Mouse (Mus musculus): Measurements from ENCODE around the gene Dnajc17. TPM values are rescaled to one million over a fixed set of nuclear protein-coding genes. Genes with fewer than 3 reads are reported as not detected.

The Dnajc17 gene
- polyA plus RNA-seq, 1 experiment from 2014 or later, result 19.4 TPM

- Histone ChIP-seq H3K27me3 (ENCODE audit: control insufficient read depth, insufficient read depth, low read length) (0 out of 2 replicates have a peak, but pooled peaks cover 4% of the 10 kb centered on the region), H3K9me3 (ENCODE audit: control insufficient read depth, low read length) (no peaks in the 10 kb centered on the region), H3K9ac (ENCODE audit: low read length) (no peak overlapping the region), H3K4me2 (ENCODE audit: low read depth) (no peak overlapping the region), H3K4me3 (ENCODE audit: low read depth, low read length) (no peak overlapping the region), H3K4me1 (ENCODE audit: control insufficient read depth, insufficient read depth, low read length) (no peaks in the 10 kb centered on the region), H3K36me3 (ENCODE audit: control insufficient read depth, insufficient read depth, low read length) (no peaks in the 10 kb centered on the region), H3K27ac (ENCODE audit: low read depth, low read length) (no peak overlapping the region)
- ATAC-seq (ENCODE audit: insufficient read depth, low FRiP score, low TSS enrichment) (no peak), DNase-seq (ENCODE audit: low spot score) (no peak)
- 33% methylated on average over 2 of the region's 2 CpGs for WGBS
Observed at GRCm38 (mm10) chr2:119161247-119161646, 47.3 kb downstream of the Dnajc17 start.

DNA sequence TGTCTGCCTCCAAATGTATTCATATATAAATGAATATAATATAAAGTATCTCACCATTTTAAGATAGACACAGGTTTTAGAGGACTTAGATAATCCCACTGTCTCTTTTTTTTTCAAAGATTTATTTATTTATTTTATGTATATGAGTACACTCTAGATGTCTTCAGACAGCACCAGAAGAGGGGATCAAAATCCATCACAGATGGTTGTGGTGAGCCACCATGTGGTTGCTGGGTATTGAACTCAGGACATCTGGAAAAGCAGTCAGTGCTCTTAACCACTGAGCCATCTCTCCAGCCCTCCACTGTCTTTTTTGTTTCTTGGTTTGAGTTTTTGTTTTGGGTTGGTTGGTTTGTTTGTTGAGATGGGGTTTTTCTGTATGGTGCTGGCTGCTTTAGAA is 50.8 kb downstream of the Dnajc17 start:
- Histone ChIP-seq H3K9me3 (ENCODE audit: control insufficient read depth, low read length) (no peaks in the 10 kb centered on the region), H3K4me1 (ENCODE audit: control insufficient read depth, insufficient read depth, low read length) (peaks cover 8% of the 10 kb centered on the region; the same call in 1 of the 2 replicates), H3K27me3 (ENCODE audit: control insufficient read depth, insufficient read depth, low read length) (no peaks in the 10 kb centered on the region), H3K4me2 (ENCODE audit: low read depth) (no peak overlapping the region), H3K9ac (ENCODE audit: low read length) (no peak overlapping the region), H3K27ac (ENCODE audit: low read depth, low read length) (no peak overlapping the region), H3K36me3 (ENCODE audit: control insufficient read depth, insufficient read depth, low read length) (no peaks in the 10 kb centered on the region; the same call in 1 of the 2 replicates), H3K4me3 (ENCODE audit: low read depth, low read length) (no peak overlapping the region)
- ATAC-seq (ENCODE audit: insufficient read depth, low FRiP score, low TSS enrichment) (no peak), DNase-seq (ENCODE audit: low spot score) (no peak)

- WGBS, result under 1% methylated on average over 57 of the region's 57 CpGs
- ATAC-seq (ENCODE audit: insufficient read depth, low FRiP score, low TSS enrichment) (peak; percentile 93), DNase-seq (ENCODE audit: low spot score) (peak; percentile 96)
- Histone ChIP-seq H3K9me3 (ENCODE audit: control insufficient read depth, low read length) (no peaks in the 10 kb centered on the region), H3K27me3 (ENCODE audit: control insufficient read depth, insufficient read depth, low read length) (no peaks in the 10 kb centered on the region), H3K36me3 (ENCODE audit: control insufficient read depth, insufficient read depth, low read length) (no peaks in the 10 kb centered on the region; the same call in 1 of the 2 replicates), H3K4me3 (ENCODE audit: low read depth, low read length) (peak within 1 kb of the TSS; percentile 80), H3K4me1 (ENCODE audit: control insufficient read depth, insufficient read depth, low read length) (peaks cover 8% of the 10 kb centered on the region; the same call in 1 of the 2 replicates), H3K27ac (ENCODE audit: low read depth, low read length) (no peak within 1 kb of the TSS), H3K9ac (ENCODE audit: low read length) (peak within 1 kb of the TSS; percentile 75), H3K4me2 (ENCODE audit: low read depth) (peak within 1 kb of the TSS; percentile 62)
Observed at GRCm38 (mm10) chr2:119156681-119157572, 51.7 kb downstream of the Dnajc17 start, which contains the start of gene Rmdn3. Gene Rmdn3 (minus strand): TSS chr2:119157034.

DNA sequence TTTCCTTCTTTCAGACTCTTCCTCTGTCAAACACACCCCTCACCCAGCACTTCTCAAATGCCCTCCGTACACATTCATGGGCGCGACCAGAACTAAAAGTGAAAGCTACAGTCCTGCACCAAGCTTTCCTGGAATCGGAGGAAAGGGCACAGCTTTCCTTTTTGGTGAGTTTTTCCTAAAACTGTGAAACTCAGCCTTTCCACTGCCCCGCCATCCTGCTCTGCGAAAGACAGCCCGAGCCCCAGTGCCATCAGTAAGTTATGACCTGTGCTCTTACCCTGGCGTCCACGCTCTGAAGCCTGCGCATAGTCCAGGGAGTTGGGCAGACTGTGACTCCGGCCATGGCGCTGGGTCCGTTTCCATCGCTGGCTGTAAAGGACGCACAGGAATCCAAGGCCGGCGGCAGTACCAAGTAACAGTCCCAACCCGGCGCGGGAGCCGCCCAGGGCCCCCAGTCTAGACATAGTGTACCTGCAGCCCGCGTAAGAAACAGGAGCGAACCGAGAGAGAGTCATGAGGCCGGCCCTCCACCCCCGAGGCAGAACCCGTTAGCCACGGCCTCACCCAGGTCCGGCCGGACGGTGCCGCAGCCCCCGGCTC is 52.4 kb downstream of the Dnajc17 start:
- DNase-seq (ENCODE audit: low spot score), result no peak
- Histone ChIP-seq H3K9ac (ENCODE audit: low read length) (peak overlapping the region; percentile 75), H3K4me3 (ENCODE audit: low read depth, low read length) (peak overlapping the region; percentile 80), H3K9me3 (ENCODE audit: control insufficient read depth, low read length) (no peaks in the 10 kb centered on the region), H3K36me3 (ENCODE audit: control insufficient read depth, insufficient read depth, low read length) (no peaks in the 10 kb centered on the region; the same call in 1 of the 2 replicates), H3K27me3 (ENCODE audit: control insufficient read depth, insufficient read depth, low read length) (no peaks in the 10 kb centered on the region), H3K27ac (ENCODE audit: low read depth, low read length) (no peak overlapping the region), H3K4me1 (ENCODE audit: control insufficient read depth, insufficient read depth, low read length) (peaks cover 8% of the 10 kb centered on the region; the same call in 1 of the 2 replicates), H3K4me2 (ENCODE audit: low read depth) (peak overlapping the region; percentile 62)
- peak; percentile 60 for ATAC-seq (ENCODE audit: insufficient read depth, low FRiP score, low TSS enrichment)
- 7% methylated on average over 33 of the region's 34 CpGs for WGBS

DNA sequence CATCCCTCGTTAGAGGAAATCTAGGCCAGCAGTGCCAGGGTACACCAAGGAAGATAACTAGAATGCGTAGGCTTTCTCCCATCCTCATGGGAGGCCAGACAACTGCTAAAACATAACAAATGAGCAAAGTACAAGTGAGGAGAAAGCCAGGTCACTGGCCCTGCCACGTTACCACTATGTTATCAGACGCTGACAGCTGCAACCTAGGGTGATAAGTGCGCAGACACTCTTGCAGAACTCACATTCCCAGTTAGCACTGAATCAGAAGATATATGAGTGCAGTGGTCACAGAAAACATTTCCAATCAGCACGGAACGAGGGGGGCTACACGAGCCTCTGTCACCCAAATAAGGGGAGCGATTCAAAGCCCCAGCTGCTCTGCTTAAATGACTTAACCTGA is 53.2 kb downstream of the Dnajc17 start:
- Histone ChIP-seq H3K9me3 (ENCODE audit: control insufficient read depth, low read length) (no peaks in the 10 kb centered on the region), H3K27me3 (ENCODE audit: control insufficient read depth, insufficient read depth, low read length) (no peaks in the 10 kb centered on the region), H3K4me1 (ENCODE audit: control insufficient read depth, insufficient read depth, low read length) (peaks cover 8% of the 10 kb centered on the region; the same call in 1 of the 2 replicates), H3K4me2 (ENCODE audit: low read depth) (peak overlapping the region; percentile 62; the same call in 1 of the 2 replicates), H3K27ac (ENCODE audit: low read depth, low read length) (no peak overlapping the region), H3K4me3 (ENCODE audit: low read depth, low read length) (no peak overlapping the region; the same call in 1 of the 2 replicates), H3K36me3 (ENCODE audit: control insufficient read depth, insufficient read depth, low read length) (peaks cover 1% of the 10 kb centered on the region), H3K9ac (ENCODE audit: low read length) (no peak overlapping the region)
- DNase-seq (ENCODE audit: low spot score), result no peak
- no peak for ATAC-seq (ENCODE audit: insufficient read depth, low FRiP score, low TSS enrichment)
- WGBS, result 87% methylated on average over 9 of the region's 9 CpGs

GRCm38 (mm10) chr2:119154683-119155082 is 53.9 kb downstream of the Dnajc17 start:
- DNase-seq (ENCODE audit: low spot score), result no peak
- H3K9ac ChIP-seq (ENCODE audit: low read length), result no peak overlapping the region
- no peak overlapping the region for H3K4me2 ChIP-seq (ENCODE audit: low read depth)
- peaks cover 8% of the 10 kb centered on the region; the same call in 1 of the 2 replicates for H3K4me1 ChIP-seq (ENCODE audit: control insufficient read depth, insufficient read depth, low read length)
- ATAC-seq (ENCODE audit: insufficient read depth, low FRiP score, low TSS enrichment), result no peak
- H3K36me3 ChIP-seq (ENCODE audit: control insufficient read depth, insufficient read depth, low read length), result peaks cover 6% of the 10 kb centered on the region
- 80% methylated on average over 2 of the region's 2 CpGs for WGBS
- H3K4me3 ChIP-seq (ENCODE audit: low read depth, low read length), result no peak overlapping the region
- no peaks in the 10 kb centered on the region for H3K27me3 ChIP-seq (ENCODE audit: control insufficient read depth, insufficient read depth, low read length)
- H3K9me3 ChIP-seq (ENCODE audit: control insufficient read depth, low read length), result no peaks in the 10 kb centered on the region
- no peak overlapping the region for H3K27ac ChIP-seq (ENCODE audit: low read depth, low read length)

- DNase-seq (ENCODE audit: low spot score) (no peak), ATAC-seq (ENCODE audit: insufficient read depth, low FRiP score, low TSS enrichment) (no peak)
- no peaks in the 10 kb centered on the region for H3K27me3 ChIP-seq (ENCODE audit: control insufficient read depth, insufficient read depth, low read length)
- H3K9ac ChIP-seq (ENCODE audit: low read length), result no peak overlapping the region
- no peak overlapping the region for H3K4me3 ChIP-seq (ENCODE audit: low read depth, low read length)
- peaks cover 6% of the 10 kb centered on the region for H3K36me3 ChIP-seq (ENCODE audit: control insufficient read depth, insufficient read depth, low read length)
- no peak overlapping the region for H3K4me2 ChIP-seq (ENCODE audit: low read depth)
- H3K4me1 ChIP-seq (ENCODE audit: control insufficient read depth, insufficient read depth, low read length), result peaks cover 8% of the 10 kb centered on the region; the same call in 1 of the 2 replicates
- 89% methylated on average over 6 of the region's 6 CpGs for WGBS
- no peaks in the 10 kb centered on the region for H3K9me3 ChIP-seq (ENCODE audit: control insufficient read depth, low read length)
- H3K27ac ChIP-seq (ENCODE audit: low read depth, low read length), result no peak overlapping the region
Observed at GRCm38 (mm10) chr2:119152255-119152654, 56.3 kb downstream of the Dnajc17 start.

- H3K4me2 ChIP-seq (ENCODE audit: low read depth), result no peak overlapping the region
- 94% methylated on average over 8 of the region's 8 CpGs for WGBS
- no peak overlapping the region for H3K27ac ChIP-seq (ENCODE audit: low read depth, low read length)
- DNase-seq (ENCODE audit: low spot score) (no peak), ATAC-seq (ENCODE audit: insufficient read depth, low FRiP score, low TSS enrichment) (no peak)
- peaks cover 18% of the 10 kb centered on the region for H3K36me3 ChIP-seq (ENCODE audit: control insufficient read depth, insufficient read depth, low read length)
- H3K4me3 ChIP-seq (ENCODE audit: low read depth, low read length), result no peak overlapping the region
- no peaks in the 10 kb centered on the region for H3K27me3 ChIP-seq (ENCODE audit: control insufficient read depth, insufficient read depth, low read length)
- H3K9ac ChIP-seq (ENCODE audit: low read length), result no peak overlapping the region
- H3K9me3 ChIP-seq (ENCODE audit: control insufficient read depth, low read length), result no peaks in the 10 kb centered on the region
- H3K4me1 ChIP-seq (ENCODE audit: control insufficient read depth, insufficient read depth, low read length), result no peaks in the 10 kb centered on the region
Observed at GRCm38 (mm10) chr2:119147775-119148174, 60.8 kb downstream of the Dnajc17 start.
